Mouse (Mus musculus) kidney, postnatal 10 days (tissue): Measurements from ENCODE around the gene Snrk.
A peak's percentile ranks its signal among the peaks of the same experiment; 100 is the strongest.

Source experiments
- DNase-seq: peaks from one replicate; pipeline ENCODE4 v3.0.0; 2021; ENCODE audit warnings: mixed read lengths

The Snrk gene

DNA sequence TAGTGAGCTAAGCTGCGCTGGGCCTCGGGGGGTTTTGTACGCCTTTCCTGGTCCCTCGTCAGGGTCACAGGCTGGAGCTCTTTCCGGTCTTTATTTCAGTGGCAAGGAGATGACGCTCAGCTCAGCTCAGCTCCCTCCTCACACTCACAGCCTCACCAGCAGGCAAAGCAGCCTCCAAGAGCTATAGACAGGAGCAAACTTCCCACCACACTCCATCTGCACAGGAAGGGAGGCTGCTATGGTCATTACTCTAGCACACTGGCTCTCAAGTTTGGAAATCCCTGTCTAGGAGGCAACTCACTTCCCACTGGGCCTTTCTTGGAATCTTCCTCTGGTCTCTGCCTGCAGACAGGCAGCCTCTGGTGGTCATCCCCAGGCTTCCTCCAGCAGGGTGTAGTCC, 68.9 kb downstream of the Snrk start:
- DNase-seq: peak; percentile 37

DNA sequence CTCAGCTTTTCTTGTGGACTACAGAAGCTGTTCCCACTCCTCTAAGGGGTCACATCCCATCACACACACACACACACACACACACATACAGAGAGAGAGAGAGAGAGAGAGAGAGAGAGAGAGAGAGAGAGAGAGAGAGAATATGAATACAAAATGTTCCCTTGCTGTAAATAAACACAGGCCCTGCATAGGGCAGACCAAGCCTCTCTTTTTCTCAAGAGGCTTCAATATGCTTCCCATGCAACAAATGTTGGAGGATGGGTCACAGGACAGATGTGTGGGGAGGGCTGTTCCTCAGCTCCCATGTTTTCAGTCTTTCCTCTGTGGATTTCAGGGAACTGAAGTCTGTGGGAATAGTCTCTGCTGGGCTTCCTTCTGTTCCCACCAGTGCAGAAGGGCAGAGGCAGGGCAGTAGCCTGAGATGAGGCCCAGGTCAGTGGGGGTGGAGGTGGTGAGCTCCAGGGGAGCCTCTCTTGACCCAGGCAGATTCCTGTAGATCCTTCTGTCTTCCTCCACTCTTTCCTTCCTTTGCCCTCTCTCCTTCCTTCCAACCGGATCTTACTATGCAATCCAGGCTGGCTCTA, 69.7 kb downstream of the Snrk start:
- no peak for DNase-seq

DNA sequence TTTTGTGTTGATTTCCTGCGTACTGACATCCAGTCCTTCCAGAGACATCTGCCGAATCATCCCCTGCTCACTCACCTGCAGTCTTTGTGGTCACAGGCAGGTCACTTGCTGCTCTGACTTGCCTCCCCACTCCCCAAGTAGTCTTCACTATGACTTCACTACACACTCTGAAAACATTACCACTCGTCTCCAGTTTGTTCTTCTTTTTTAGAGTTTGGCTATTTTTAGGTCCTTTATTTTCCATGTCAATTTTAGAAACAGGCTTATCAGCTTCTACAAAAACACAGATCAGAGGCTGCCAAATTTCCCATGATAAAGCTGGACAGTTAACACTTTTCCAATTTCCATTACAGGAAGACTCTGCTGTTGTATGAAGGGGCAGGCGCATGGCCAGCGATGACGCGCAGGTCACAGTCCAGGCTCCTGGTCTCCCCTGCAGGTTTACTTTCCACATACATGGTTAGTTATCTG, 70.4 kb downstream of the Snrk start:
- DNase-seq: no peak

DNA sequence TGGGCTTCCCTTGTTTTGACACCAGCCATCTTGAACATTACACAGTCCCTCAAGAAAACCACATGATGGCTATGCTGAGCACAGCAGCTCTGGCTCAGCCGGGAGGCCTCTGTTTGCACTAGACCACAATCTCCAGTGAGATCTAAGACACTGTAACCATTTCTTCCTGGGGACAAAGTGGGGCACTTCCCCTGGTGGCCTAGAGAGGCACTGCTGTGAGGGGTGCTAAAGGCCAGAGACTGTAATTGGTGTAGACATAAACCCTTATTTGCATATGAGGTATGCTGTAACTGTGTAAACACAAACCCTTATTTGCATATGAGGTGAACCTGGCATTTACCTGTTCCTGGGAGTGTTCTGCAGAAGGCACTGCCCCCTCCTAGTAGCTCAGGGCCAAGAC, 71.7 kb downstream of the Snrk start:
- DNase-seq: no peak

DNA sequence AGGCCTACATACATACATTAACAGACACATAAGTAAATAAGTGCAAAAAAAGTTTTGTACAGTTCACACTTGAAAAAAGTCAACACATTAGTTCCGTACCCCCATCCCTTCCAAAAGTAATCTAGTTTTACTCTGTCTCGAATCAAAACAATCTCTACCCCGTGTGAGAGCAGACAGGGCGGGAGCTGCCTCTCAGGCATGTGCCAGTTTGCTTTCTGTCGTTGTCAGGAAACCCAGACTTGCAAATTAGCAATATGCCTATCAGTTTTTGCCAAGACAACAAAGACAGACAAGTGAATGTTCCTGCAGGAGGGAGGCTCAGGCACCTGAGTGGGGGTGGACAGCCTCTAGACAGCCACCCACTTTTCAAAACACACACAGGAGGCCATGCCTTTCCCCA, 76.3 kb downstream of the Snrk start:
- DNase-seq: no peak

DNA sequence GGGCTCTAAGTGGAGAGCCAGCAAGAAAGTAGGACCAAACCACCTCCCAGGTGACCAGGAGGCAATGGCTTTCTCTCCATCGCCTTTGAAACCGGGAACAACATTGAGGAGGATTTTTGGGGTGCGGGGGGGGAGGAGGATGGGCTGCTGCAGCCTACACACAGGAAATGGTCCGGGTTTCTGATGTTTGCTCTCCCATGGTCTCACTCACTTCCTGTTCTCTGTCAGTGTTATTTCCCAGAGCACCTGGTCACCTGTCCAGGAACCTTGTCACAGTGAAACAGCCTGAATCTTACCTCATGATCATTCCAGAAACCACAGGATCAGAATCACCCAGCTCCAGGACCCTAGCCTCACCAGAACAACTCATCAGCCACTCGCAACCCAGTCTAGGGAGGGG, 76.8 kb downstream of the Snrk start:
- DNase-seq: no peak

DNA sequence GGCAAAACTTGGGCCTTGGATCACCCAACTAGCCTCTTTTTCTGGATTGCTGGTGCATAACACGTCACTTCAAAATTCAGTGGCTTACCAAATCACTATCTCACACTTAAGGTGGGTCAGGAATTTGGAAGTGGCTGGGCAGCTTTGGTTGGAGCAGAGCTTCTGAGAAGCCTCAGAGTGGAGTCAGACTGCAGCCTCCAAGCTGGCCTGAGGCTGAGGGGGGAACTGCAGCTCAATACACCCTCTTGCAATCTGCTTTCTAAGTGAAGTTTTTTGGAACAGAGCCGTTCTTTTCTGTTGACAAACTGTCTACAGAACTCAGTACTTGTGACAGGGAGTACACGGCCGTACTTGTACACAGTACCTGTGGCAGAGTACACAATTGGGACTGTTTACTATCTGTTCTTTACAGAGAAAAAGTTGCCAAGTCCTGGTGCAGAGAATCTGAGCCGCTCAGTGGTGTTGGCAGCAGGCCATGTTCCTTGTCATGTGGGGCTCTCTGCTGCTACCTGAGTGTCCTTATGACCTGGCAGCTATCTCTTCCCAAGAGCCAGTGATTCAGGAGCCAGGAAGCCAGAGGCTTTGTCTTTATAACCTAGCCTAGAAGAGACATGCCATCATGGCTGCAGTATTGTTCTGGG, 78.1 kb downstream of the Snrk start:
- peak; percentile 69 for DNase-seq

DNA sequence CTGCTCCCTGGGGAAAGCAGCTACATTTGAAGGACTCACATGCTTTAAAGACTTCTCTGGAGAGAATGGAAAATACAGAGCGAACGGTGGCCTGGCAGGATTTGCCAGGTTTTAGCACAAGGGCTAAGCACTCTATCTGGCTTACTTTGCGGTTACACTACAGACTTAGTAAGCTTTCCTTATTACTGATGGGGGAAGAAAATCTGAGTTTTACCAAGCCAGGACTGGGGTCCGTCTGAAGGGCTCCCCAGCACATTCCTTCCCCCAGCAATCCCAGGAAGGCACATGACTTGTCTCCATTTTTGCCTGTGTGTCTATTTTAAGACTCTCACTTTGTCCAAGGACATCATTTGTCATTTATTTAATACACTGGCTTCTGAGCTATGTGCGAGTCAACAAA, 80.0 kb downstream of the Snrk start:
- DNase-seq: no peak

DNA sequence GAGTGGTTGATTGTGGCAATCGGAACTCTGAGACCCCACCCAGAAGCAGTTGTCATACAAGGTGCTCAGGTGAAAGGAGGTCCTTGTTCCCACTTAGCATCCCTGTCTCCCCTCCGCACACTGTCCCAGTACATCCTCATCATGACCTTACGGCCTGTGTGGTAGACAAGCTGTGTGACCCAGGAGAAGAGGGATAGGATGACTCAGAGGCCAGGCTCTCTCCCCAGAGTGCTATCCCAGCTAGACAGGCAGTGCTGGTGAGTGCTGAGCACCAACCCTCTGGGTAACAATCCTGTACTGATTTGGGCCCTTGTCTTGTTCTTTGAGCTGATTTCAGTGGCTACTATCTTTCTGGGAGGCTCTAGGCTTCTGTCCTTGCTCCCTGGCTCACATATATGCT, 81.6 kb downstream of the Snrk start:
- no peak for DNase-seq

DNA sequence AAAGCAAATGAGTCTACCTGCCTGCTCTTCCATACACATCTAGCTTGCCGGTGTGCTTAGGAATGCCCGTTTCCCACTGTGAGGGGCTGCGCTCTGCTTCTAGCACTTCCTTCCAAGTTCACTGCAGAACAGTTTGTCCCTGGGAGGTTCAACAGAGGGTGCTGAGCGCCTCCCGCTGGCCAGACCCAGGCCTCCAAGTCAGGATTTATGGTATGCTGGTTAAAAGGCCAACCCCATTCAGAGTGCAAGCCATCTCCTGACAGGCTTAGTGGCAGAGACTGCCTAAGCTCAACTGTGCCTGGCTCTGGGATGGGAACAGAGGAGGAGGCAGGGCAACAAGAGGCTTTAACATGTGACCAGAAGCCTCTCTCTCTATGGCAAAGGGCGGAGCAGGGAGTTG, 82.2 kb downstream of the Snrk start:
- DNase-seq: peak; percentile 73

DNA sequence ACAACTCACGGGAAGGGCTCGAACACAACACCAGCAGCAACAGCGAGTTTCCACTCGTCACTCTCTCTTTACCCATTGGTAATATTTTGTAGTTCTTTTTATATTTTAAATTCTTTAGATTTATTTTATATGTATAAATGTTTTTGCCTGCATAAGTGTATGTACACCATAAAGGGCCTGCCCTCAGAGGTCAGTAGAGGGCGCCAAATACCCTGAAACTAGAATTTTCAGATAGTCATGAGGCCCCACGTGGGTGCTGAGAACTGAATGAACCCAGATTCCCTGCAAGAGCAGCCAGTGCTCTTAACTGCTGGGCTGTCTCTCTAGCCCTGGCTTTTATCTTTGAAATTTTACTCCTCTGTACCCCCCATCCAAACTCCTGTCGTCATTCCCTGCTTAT, 87.4 kb downstream of the Snrk start:
- no peak for DNase-seq

DNA sequence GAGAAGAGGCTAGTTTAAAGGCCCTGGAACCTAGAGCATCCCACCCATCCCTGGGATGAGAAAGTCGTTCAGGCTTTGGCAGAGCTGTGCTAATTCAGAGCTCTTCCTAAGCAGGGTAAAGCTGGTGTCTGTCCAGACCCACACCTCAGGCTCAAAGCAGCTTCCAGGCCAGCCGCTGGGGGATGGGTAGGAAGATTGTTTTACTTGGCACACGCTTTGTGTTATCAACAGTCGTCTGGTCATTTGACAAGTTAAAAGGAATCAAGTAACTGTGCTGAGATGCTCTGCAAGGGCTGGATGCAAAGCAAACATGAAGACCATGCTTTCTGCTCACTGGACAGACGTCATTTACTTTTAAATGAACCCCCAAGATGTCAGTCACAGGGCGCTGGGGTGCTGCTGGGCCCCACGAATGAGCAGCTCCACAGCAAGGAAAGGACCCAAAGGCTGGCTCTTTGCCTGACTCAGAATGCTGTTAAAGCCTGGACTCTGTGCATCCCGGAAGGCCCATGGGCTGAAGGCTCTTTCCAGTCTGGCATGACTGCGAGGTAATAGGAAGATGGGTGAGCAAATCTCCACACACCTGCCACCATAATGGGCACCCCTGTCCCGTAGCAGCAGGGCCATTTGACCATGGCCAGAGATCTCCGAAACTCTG, 88.6 kb downstream of the Snrk start:
- peak; percentile 54 for DNase-seq

DNA sequence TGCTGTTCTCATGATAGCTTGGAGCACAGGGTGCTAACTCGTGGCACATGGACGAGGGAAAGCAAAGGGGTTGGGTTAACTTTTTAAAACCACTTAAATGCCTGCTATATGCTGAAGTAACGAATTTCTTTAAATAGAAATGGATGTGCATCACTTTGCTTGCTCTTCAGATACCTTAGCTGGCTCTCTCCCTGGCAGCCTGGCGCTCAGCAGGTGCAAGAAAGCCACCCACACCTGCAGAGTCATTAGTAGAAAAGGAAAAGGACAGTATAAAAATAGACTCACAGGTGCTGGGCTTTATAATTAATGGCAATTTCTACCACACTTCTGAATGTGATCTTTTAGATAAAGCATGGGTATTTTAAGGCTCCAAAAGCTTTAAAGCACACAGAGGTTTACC, 91.2 kb downstream of the Snrk start:
- no peak for DNase-seq

DNA sequence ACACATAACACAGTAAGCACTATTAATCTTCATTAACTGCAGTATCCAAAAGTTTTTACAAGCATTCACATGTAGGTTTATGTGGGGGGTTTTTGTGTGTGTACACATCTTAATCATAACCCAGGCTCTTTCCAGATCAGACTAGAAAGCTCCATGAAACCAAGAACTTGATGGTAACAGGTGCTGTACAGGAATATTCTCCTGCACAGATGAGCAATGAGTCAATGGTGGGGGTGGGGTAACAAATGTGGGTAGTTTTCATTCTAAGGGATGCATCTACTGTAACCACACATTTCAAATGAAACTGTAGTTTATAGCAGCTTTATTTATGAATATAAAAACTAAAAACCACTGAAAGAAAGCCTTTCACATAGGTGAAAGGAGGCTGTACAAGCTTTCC, 98.1 kb downstream of the Snrk start:
- no peak for DNase-seq

DNA sequence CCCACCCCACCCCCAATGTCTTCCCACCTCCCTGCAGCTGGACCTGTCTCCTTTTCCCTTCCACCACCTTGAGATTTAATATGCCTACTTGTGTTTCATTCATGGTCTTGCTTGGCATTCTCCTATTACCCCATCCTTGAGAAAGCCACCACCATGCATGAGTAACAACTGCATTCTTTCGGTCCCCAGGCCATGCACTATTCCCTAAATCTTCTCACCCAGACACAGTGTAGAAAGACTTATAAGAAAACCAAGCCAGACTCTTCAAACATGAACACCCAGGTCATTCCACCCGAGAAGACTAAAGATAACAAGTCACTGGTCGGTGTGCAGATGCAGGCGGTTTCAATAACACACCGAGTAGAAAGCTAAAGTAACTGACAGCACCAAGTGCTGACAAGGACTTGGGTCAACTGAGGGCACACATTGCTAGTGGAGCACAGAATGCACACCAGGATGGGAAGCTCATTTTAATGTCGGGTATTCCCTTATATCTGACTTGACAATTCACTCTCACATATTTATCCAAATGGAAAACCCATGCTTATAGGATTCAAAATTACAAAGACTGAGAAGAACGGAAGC, 100.0 kb downstream of the Snrk start:
- DNase-seq: no peak
